Mouse (Mus musculus) gastrocnemius, adult 18-20 months (tissue): Measurements from ENCODE around the gene Pdhb. TPM values are rescaled to one million over a fixed set of nuclear protein-coding genes. Genes with fewer than 3 reads are reported as not detected.

Experiments used
- DNase-seq: peaks from one replicate; pipeline ENCODE4 v3.0.0; 2021; ENCODE audit warnings: low spot score
- total RNA-seq, 2 experiments: library from RNA; stranded (reverse); gene quantifications; 2 replicates each; pipeline ENCODE4 v1.2.3; 2021

Pdhb gene
- total RNA-seq, 2 experiments from 2014 or later: 272 to 299 TPM

DNA sequence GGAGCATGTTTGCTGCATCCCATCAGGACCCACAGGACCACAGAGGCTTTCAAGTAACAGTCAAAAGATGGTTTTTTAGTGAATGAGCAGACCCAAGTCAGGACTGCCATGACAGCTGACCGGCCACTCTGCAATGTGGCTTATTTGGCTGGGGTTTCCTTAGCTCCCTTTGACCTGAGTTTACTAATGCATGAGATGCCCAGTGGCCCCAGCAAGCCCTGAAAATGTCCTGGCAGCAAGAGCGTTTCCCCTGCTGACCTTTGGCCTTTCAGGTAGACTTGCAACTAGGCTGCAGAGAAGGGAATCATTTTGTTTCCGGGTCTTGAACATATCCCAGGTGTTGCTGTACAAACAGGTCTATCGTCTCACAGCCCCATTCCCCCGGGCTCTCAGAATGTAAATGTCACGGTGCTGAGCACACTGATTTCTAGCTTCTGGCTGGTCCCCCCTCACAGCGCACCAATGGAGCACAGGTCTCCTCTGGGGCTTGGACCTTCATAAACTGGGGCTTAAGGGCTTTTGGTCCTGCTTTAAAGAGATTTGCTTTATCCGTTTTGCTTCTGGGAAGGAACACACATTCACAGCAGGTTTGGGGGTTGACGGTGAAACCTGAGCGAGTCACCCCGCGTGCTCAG is 18.6 kb upstream of the Pdhb start:
- no peak for DNase-seq

DNA sequence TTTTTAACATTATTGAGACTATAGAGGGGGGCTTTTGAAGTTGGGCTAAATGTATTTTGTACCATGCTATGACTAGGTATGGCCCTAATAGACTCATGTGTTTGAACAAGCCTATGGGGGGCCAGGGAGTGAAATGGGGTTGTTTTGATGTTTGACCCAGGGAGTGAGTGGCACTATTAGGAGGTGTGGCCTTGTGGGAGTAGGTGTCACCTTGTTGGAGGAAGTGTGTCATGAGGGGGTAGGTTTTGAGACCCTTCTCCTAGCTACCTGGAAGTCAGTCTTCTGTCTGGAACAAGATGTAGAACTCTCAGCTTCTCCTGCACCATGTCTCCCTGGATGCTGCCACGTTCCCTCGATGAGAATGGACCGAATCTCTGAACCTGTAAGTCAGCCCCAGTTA is 17.7 kb upstream of the Pdhb start:
- DNase-seq: no peak

DNA sequence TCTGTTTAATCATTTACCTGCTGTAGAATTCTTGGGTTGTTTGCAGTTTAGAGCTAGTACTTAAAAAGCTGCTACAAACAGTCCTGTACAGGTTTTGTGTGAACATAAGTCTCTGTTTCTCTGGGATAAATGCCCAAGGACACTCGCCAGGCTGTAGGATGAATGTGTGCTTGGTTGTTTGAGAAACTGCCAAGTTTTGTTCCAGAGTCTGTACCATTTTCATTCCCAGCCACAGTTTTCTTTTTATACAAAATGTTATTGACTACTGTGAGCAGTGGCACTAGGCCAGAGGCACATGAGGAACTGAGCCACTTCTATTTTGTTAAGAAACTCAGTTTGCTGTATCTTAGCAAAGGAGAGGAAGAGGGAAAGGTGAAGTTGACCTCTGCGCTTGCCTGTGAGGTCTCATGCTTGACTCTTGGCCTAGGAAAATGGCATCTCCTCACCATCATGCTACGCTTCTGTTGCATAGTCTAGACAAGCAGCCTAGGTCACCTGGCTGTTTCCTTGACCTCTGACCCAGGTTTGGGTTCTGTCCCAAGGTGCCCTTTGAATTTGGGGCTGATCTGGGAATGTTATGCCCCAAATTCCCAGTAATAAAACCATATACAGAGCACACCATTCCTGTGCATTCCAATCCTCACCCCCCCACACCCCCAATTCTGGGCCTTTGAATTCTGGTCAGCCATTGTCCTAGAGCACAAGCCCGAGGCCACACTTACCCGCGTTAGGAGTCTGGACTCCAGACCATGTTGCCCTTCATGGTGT is 13.6 kb upstream of the Pdhb start:
- DNase-seq: no peak

DNA sequence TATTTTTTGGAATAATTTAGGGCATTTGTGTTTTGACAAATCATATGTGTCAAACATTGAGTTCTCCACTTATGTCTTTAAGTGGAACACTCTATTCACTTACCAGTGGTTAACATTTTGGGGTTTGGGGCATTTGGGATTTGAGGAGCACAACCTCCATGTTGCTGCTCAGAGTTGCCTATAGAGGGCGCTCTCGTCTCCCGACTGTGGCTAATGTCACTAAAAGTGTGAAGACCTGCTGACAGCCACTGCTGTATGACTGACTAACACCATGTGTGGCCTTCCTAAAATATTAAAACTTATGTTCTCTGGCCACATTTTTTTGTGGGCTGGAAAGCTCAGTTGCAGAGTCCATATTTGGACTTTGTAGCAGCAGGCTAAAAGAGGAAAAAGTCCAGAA is 10.5 kb upstream of the Pdhb start:
- no peak for DNase-seq

DNA sequence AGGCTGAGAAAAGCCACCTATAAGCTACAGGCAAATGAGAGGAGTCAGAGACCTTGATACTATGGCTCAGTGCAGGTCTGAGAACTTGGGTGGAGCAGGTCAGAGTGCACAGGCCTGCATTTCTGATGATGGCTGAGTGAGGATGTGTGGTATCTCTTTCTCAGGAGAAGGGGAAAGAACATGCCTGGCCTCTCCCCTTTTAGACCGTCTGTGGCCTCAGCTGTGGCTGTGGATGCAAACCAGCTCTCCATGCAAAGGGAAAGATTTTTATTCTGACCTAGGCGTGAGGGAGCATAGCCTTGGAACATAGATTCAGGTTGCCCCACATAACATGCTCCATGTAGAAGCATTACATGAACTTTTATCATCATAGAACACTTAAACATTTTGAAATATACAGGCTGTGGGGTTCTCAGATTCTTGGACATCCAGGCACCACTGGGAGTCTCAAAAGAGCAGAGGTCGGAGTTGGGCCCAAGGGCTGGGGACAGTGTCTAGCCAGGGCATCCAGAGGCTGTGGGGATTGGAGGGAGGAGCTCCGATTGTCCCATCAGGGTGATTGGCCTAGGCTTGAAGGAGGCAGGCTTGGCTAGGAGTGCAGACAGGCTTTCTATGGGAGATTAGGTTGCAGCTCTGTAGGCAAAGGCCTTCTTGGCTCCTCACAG is 7.7 kb upstream of the Pdhb start:
- DNase-seq: no peak

DNA sequence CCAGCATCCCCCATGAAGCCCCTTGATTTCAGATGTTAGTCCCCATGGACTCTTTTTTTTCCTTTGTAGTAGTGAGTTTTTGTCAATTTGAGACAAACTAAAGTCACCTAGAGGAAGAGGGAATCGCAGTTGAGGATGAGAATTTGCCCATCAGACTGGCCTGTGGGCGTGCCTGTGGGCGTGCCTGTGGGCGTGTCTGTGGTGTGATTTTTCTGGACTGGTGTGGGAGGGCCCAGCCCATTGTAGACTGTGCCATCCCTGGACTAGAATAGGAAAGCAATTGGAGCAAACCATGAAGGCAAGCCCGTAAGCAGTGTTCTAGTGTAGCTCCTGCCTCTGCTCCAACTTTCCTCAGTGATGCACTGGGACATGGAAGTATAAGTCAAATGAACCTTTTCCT is 3.4 kb upstream of the Pdhb start:
- no peak for DNase-seq

DNA sequence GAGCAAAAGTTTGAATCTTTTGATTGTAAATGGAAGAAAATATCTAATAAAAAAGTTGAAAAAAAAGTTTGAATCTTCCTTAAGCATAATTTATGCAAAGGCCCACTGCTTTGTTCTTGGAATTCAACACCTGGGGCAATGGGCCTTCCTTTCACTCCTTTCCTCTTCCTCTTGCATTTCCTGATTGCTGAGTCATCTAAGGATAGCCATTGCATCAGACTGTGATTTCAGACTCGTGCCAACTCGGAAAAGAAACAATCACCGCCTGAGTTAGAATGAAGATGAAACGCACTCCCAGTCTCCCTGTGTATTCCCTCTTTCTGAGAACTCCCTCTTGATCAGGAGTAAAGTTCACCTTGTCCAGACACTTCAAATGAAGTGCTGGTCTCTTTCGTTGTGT is 1.8 kb upstream of the Pdhb start:
- DNase-seq: no peak

DNA sequence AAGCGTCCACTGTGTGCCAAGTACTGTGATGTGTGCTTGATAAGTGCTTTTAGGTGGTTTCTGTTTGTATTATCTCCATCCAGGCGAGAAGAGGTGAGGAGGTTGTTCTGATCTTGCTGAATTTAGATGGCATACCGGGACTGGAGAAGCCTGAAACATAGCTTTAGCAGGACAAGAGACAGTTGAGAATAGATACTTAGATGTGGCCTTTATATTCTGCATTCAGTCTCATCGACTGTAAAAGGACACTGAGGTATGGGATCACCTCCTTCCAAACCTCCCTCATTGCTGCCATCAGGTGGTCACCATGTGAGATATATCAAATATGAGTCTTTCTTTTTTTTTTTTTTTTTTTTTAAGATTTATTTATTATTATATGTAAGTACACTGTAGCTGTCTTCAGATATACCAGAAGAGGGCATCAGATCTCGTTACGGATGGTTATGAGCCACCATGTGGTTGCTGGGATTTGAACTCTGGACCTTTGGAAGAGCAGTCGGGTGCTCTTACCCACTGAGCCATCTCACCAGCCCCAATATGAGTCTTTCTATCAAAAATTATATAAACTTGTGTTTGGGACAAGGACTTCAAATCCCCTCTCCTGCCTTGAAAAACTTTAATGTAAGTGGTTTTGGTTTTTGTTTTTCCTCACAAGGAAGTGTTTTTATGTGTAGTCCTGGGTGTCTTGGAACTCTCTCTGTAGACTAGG is 871 bp upstream of the Pdhb start:
- peak; percentile 31 for DNase-seq

DNA sequence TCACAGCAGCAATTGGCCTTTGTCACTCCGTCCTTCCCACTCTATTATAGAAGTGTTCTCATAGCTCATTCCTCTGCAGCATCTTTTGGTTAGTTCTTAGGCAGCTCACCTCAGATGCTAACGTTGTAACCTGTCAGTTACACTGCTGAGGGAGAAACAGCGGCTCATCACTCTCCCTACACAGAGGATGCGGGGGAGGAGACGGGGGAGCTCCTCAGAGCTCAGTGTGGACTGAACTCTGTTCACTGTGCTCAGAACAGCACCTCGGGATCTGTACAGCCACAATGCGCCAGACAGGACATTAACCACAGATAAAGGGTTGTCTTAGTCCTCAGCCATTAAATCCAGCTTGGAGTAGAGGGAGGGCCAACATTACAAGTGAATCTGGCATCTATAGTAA is 8.4 kb downstream of the Pdhb start:
- DNase-seq: no peak

DNA sequence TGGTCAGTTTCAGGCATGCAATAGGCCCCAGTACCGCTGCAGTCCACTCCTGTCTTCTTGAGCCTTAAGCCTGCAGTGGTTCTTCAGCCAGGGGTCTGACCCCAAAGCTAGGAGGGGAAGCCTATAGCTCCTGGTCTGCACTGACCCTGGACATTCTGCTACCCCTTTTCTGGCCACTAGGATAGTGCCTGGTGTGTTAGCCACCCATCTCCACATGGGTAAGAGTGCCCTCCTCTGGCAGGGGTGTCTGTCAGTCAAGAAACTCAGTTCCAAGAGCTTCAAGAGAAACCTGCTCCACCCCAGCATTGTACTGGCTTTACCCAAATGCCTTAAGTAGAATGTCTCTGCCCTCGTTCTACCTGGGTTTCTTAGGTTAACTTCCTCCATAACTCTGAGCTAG is 11.0 kb downstream of the Pdhb start:
- DNase-seq: peak; percentile 21

DNA sequence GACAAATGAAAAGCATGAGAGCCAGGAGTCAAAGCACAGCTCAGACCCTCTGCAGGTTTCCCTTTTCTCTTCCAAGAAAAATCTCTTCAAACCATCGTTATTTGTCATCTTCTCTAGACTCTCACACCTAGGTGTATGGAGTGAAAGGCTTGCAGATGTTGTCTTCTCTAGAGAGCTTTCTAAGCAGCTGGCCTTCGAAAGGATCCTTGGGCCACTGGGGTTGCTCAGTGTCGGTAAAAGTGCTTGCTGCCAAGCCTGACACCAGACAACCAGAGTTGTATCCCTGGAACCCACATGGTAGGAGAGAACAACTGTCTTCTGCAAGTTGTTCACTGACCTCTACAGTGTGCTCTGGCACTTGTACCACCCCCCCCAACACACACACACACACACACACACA is 13.7 kb downstream of the Pdhb start:
- DNase-seq: no peak

DNA sequence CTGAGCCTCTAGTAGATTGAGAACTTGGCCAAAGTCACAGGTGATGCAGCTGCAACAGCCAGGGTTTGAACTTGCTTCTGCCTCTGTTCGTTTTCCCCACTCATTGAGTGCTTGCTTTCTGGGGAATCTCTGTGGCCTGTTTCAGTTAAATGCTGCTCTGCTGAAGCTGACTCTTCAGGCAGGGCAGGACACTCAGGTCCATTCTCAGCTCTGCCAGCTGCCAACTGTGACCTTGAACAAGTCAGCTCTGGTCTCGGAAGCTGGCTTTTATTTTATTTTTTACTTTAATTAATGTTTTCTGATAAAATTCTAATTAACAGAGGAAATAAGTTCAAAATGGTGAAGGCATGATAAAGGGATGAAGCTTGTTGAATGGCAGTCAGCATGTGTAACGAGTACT is 14.1 kb downstream of the Pdhb start:
- DNase-seq: no peak

DNA sequence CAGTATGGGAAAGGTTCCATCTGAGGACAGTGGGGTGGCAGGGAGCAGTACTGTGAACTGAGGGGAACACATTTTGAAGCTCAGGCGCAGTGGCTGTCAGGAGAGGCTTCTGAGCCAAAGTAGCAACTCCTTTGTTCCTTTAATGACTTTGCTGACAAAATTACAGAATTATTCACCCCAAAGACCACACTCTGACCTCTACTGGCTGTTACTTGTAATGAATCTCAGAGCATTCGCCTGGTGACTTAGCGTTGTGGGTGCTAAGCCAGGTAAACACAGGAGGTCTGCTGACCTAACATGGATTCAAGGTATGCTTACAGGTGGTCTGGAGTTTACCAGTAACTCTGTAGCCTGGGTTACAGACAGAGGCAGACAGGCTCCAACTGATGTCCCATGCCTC is 15.9 kb downstream of the Pdhb start:
- DNase-seq: no peak

DNA sequence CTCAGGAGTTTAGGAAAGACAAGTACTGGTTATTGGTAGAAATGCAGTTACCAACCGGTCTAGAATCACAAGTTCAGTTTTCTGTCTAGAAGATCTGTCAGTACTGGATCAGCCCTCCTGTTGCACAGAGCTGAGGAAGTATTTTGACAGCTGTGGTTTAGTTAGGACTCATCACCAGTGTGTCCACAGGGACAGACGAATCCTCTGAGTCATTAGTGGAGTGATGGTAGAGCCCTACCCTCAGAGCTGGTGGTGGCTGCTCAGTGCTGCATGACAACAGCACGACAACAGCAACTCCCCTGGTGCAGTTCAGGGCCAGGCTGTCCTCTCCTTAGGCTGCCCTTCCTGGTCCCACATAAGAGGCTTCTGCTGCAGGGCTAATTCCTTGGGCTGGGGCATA is 18.8 kb downstream of the Pdhb start:
- no peak for DNase-seq

DNA sequence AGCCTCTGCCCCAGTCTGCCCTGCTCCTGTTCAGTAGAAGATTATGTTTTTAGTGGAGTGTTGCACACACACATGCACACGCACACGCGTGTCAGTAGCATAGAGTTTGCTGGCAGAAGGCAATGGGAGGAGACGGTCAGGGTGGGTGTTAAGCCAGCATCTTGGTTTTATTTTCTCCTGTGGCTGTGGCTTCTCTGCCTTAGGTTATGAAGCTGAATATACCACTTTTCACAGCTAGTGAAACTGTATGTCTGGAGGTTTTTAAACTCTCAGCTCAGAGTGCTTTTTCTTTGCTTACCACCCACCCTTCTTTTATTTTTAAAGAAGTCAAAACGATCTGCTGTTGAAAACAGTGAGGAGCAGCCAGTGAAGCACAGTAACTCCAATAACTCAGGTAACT is 21.1 kb downstream of the Pdhb start:
- DNase-seq: no peak

DNA sequence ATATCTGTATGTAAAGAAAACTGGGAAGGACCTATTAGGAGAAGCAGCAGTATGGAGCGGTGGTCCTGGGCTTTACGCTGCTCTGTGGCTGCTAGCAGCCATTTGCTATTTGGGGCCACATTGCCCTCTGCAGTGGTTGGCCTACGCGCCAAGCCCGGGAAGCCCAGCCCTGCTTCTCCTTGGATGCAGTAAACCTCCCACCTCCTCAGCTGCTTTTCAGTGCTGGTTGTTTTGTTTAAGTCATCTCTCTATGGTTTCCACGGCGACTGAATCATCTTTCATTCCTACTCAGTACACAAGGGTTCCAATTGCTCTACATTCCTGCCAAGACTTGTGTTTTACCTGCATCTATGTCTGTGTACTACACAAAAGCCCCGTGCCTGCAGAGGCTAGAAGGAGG is 24.0 kb downstream of the Pdhb start:
- no peak for DNase-seq

DNA sequence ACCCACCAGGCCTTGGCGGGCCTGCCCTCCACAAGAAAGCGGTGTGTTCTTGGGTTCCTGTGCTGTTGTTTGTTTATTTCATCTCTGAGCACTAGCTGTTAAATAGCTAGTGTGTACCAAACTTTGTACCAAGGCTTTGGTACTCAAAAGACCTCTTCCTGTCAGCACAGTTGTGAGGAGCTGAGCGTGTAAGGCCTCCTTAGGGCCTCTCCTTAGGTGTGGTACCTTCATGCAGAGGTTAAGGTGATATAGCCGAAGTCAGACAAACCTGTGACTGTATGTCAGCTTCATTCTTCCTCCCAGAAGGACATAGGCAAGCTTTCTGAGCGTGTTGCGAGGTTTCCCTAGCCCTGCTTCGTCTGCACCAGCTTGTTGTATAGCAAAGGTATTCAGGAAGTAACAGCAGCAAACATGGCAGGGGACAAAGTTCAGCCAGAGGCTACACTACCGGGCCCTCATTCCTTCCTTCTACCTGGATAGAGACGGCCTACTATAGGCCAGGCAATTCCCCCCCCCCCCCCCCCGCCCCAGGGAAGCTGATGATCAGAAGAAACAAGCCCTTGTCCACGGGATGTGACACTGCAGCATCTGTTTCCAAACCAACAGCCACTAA is 26.1 kb downstream of the Pdhb start:
- DNase-seq: no peak

DNA sequence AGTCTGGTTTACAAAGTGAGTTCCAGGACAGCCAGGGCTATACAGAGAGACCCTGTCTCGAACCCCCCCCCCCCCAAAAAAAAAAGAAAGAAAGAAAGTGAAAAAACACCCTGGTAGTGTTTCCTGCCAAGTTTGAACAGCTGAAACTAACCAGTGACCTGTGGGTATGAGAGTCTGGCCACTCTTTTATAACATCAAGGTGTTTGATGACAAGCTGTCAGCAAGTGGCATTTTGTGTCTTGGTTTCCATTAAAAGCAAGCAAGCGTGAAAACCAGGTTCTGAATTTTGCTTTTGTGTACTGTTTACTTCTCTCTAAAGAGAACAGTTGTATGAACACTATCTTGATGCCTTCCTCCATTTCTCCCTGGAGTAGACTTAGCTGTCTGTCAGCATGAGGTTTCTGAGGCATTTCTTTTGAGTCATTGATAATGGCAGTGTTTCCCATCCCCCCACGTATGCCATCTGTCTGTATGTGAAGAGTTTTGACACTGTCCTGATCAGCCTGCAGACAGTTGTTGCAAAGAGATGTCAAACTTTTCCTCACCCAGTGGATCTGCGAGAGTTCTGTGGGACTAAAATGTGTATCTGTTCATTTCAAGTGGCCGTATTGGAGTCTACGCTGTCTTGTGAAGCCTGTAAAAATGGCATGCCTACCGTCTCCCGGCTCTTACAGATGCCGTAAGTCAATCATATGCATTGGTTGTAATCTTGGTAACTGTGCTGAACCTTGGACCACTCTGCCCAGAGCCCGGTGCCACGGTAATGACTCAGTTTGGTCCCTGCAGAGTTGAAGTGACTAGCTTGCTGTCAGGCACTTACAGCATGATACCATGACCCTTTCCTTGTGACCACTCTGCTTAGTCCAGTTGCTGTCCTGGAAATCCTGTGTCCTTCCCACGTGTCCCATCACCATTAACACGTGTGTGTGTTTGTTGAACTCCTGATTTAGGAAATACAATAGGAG is 26.9 kb downstream of the Pdhb start:
- DNase-seq: no peak

DNA sequence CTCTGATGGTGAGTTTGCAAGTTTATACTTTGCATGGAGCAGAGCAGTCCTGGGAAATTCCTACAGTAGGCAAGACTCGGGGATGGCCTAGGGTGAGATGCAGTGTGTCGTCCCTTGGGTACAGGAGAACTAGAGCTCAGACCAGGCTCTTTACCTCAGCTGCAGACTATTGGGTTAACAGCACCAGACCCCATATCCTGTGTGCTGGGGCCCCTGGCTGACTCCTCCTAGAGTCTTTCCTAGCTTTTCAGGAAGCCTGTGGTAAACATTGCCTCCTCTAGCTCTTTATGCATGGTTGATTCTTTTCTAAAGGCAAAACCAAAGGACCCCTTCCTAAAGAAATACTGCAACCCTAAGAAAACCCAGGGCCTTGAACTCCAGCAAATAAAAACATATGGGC is 31.7 kb downstream of the Pdhb start:
- DNase-seq: no peak
